Mouse (Mus musculus) lung, adult 2 months (tissue): ENCODE measurements around the gene Car11. TPM values are rescaled to one million over a fixed set of nuclear protein-coding genes. Genes with fewer than 3 reads are reported as not detected.

ENCODE experiments used
- DNase-seq: peaks from one replicate; pipeline ENCODE4 v3.0.0; 2022
- H3K4me1 ChIP-seq: fragments of 200-500 bp; 2 replicates; pipeline ENCODE4 v1.6.1; 2011; ENCODE audit warnings: low read length; ENCODE audit not compliant: control insufficient read depth, insufficient read depth
- H3K4me3 ChIP-seq: fragments of 200-500 bp; replicated peaks from 2 replicates; pipeline ENCODE3; 2011; ENCODE audit warnings: low read depth, mild to moderate bottlenecking, control low read depth, low read length; ENCODE audit errors: extremely low read depth
- CTCF ChIP-seq: fragments of 200-500 bp; IDR thresholded peaks from 2 replicates; pipeline ENCODE4 v1.5.1; 2011; ENCODE audit warnings: mild to moderate bottlenecking, low read length, control low read depth; ENCODE audit not compliant: insufficient read depth
- POLR2A ChIP-seq: fragments of 200-500 bp; IDR thresholded peaks from 2 replicates; pipeline ENCODE4 v1.6.1; 2011; ENCODE audit warnings: low read depth, mild to moderate bottlenecking, control low read depth, low read length, borderline replicate concordance; ENCODE audit errors: extremely low read depth
- WGBS: fragments of 180-500 bp; shearing (Covaris S2); methylation state at CpG from one replicate; pipeline ENCODE4 v1.1.7; 2018; 5-methylcytosine and 5-hydroxymethylcytosine counted together
- polyA plus RNA-seq: library from polyadenylated mRNA; depleted of rRNA; stranded (reverse); fragments of >200 nt; gene quantifications from 2 replicates; pipeline ENCODE4 v1.2.3, GENCODE M21; 2012

The Car11 gene
- polyA plus RNA-seq, 1 experiment = 5.1 TPM

DNA sequence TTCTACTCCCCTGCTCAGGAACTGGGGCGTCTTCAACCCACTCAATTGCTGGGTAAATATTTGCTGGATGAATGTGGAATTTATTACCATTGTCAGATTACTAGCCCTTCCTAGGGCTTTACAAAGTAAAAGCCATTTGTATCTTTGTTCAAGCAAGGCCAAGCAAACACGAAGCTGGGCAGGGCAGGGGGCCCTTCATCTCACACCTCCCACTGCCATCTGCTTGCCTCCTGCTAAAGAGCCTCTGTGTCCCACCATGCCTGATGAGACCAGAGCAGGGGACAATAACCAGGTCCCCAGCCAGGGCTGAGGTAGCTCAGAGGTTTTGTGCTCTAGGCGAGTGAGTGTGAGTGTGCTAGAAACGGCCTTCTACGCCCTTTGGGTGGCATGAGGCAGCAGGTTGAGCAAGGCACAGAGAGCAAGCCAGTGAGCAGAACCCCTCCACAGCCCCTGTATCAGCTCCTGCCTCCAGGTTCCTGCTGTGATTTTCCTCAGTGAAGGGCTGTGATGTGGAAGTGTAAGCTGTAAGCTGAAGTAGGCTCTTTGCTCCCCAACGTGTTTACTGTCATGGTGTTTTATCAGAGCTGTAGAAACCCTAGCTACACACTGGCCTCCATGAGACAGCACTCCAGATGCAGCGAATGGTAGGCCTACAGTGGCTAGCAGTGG lies 21.9 kb upstream of the Car11 start:
- 66% methylated on average over 7 of the region's 7 CpGs for WGBS
- H3K4me3 ChIP-seq = no peak overlapping the region
- no peak for DNase-seq
- no peak for TF ChIP-seq CTCF
- TF ChIP-seq POLR2A = no peak
- peaks cover 24% of the 10 kb centered on the region for H3K4me1 ChIP-seq

GRCm38 (mm10) chr7:45678513-45678912 lies 21.1 kb upstream of the Car11 start:
- Histone ChIP-seq H3K4me1 (peaks cover 24% of the 10 kb centered on the region), H3K4me3 (no peak overlapping the region)
- DNase-seq = no peak
- TF ChIP-seq POLR2A (no peak), CTCF (no peak)
- 94% methylated on average over 14 of the region's 14 CpGs for WGBS

- DNase-seq = no peak
- TF ChIP-seq CTCF (no peak), POLR2A (no peak)
- WGBS = 54% methylated on average over 14 of the region's 14 CpGs
- Histone ChIP-seq H3K4me1 (peaks cover 24% of the 10 kb centered on the region), H3K4me3 (no peak overlapping the region)
These were observed 19.5 kb upstream of the Car11 start for GRCm38 (mm10) chr7:45679966-45680621.

DNA sequence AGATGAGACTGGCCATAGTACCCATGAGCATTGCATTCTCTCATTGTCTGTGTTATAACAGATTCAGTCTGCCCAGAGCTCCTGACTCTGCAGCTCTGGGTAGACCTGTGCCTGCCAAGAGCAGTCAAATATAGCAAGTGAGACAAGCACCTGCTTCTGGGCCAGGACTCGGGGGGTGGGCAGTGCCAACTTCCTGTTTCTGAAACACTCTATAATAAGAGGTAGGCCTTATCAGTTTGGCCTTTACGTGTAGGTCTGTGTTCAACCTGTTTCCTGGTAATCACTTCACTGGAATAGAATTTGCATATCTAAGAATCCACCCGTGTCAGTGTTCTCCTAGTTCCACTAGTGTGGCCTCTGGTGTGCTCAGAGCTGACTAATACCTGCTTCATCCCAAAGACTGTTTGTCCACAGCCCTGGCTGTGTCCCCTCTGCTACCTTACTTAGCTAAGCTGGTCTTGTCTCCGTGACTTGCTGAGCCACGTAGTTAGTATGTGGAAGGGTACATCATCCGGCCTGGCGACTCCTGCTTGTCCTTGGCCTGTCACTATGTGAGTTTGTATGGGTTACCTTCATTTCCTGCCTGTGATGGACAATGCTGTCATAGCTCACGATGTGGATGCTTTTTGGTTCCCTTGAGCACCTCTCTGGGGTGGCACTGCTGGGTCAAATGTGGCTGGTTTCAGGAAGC lies 18.5 kb upstream of the Car11 start:
- DNase-seq = no peak
- Histone ChIP-seq H3K4me1 (peaks cover 26% of the 10 kb centered on the region), H3K4me3 (no peak overlapping the region)
- TF ChIP-seq CTCF (no peak), POLR2A (no peak)
- 41% methylated on average over 8 of the region's 8 CpGs for WGBS

DNA sequence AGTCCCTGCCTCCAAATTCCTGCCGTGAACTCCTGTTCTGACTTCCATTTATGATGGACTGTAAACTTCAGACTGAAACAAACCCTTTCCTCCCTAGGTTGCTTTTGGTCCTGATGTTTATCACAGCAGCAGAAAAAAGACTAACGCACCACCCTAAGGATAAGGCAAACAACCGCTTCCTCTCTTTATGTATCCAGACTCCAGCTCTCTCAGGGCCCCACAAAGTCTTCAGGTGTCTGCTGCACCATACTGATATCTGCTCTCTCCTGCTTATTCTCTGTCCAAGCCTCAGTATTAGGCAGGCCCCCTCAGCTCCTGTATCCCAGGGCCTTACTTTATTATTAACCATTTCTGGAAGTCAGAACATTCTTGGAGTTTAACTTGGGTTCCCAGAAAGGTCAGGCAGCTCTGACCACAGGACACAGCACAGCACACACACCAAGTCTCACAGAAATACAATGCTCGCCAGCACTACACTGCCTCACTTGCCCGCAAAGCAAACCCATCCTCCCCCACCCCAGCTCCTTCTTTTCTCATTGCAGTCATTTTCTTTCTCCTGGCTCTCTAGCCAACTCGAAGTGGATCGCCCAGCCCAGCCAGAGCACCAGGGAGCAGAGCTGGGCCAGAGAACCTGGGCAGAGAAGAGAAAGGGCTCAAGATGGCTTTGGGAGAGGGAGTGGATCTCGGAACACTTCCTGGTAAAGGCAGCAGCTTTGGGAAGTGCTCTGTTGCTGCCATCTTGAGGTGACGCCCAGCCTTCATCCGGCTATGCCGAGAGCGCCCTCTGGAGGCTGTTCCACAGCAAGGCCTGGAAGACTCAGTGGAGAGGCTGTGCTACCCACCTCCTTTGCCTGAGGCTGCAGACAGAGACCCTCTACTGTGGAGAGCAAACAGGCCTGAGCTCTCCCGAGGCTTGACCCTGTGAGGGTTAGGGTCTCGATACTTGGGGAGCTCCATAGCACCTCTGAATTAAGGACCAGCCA lies 17.2 kb upstream of the Car11 start:
- peak; percentile 81 for DNase-seq
- Histone ChIP-seq H3K4me1 (peaks cover 28% of the 10 kb centered on the region), H3K4me3 (peak overlapping the region; percentile 24)
- TF ChIP-seq POLR2A (peak; percentile 59; the same call in 1 of the 2 replicates), CTCF (peak; percentile 99)
- 24% methylated on average over 14 of the region's 14 CpGs for WGBS

DNA sequence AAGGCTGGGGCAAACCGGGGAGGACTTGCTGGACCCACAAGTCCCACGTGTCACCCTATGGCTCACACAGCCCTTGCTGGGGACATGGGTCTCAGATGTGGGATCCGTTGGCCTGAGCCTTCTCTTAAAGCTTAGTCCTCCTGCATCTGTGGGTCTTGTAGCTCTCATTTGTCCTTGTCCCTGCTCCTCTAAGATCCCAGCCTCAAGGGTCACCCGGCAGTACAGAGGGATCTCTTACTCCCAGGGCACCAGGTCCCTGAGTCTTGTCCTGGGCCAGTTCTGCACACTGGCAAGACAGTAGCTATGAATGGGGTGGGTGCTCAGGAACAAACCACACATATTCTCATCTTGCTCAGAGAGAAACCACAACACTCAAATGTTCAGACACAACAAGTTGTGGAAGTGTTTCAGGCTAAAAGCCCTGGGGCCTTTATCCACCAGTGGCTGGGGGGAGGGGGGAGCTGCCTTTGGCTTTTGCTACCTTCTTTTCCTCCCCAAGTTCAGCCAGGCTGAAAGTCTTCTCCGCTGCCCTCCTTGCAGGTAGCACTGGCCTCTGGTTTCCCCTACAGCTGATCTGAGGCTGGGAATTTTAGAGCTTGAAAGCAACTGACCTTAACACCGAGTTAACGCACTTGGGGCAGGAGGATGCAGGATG lies 16.1 kb upstream of the Car11 start, which contains the start of gene Ntn5:
TSS of gene Ntn5 (plus strand) at position 627 of the 655 bp plus-strand sequence.
- DNase-seq = no peak
- Histone ChIP-seq H3K4me3 (no peak within 1 kb of the TSS), H3K4me1 (peaks cover 28% of the 10 kb centered on the region)
- TF ChIP-seq POLR2A (no peak), CTCF (no peak)
- 77% methylated on average over 7 of the region's 7 CpGs for WGBS

GRCm38 (mm10) chr7:45685811-45686210 lies 13.8 kb upstream of the Car11 start:
- Histone ChIP-seq H3K4me3 (no peak overlapping the region), H3K4me1 (peaks cover 17% of the 10 kb centered on the region)
- 58% methylated on average over 10 of the region's 10 CpGs for WGBS
- DNase-seq = no peak
- TF ChIP-seq CTCF (no peak), POLR2A (no peak)

DNA sequence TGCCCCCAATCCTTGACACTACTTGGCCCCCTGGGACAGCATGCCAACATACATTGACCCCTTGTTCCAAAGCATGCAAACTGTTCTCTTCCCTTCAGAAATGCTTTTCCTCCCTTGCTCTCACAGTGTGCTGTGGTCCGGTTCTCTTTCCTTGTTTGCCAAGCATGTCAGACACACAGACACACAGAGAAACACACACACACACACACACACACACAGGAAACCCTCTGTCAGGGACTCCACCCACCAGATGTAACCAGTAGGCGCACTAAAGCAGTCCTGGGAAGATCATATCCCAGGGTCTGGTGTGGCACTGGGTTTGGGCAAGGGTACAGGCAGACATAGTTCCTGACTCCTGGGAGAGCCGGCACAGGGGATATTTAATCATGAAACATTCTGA lies 12.8 kb upstream of the Car11 start:
- TF ChIP-seq POLR2A = no peak
- no peak for TF ChIP-seq CTCF
- WGBS = 43% methylated on average over 3 of the region's 3 CpGs
- H3K4me3 ChIP-seq = no peak overlapping the region
- H3K4me1 ChIP-seq = peaks cover 12% of the 10 kb centered on the region
- no peak for DNase-seq

GRCm38 (mm10) chr7:45689099-45689498 lies 10.5 kb upstream of the Car11 start:
- 74% methylated on average over 6 of the region's 6 CpGs for WGBS
- TF ChIP-seq POLR2A (no peak), CTCF (no peak)
- H3K4me1 ChIP-seq = 0 out of 2 replicates have a peak, but pooled peaks cover 4% of the 10 kb centered on the region
- H3K4me3 ChIP-seq = no peak overlapping the region
- no peak for DNase-seq
